Mouse (Mus musculus) forebrain, embryonic 11.5 days (tissue): ENCODE results near the gene Olfr243. TPM values are rescaled to one million over a fixed set of nuclear protein-coding genes. Genes with fewer than 3 reads are reported as not detected.
"Not testable (repeated sequence)": the region's sequence is repeated elsewhere in the genome, so short reads cannot be mapped to it uniquely, and the experiment has no call there.

Source experiments
- ATAC-seq: fragments of 200-750 bp; cut with Nextera tagmentation; replicated peaks from 2 replicates; pipeline ENCODE4 v1.8.0; 2017; ENCODE audit warnings: moderate TSS enrichment; ENCODE audit not compliant: low FRiP score
- DNase-seq: peaks from one replicate; pipeline ENCODE4 v3.0.0-alpha.2; 2017; ENCODE audit warnings: low spot score
- H3K27ac ChIP-seq: fragments of 300-500 bp; sonication (generic); 2 replicates; pipeline ENCODE4 v1.5.1; 2014; ENCODE audit warnings: low read depth, low read length
- H3K27me3 ChIP-seq: fragments of 300-500 bp; sonication (generic); 2 replicates; pipeline ENCODE4 v1.6.1; 2014; ENCODE audit warnings: mild to moderate bottlenecking, low read length, mixed read lengths; ENCODE audit not compliant: control insufficient read depth, insufficient read depth
- H3K36me3 ChIP-seq: fragments of 300-500 bp; sonication (generic); 2 replicates; pipeline ENCODE4 v1.6.1; 2014; ENCODE audit warnings: mild to moderate bottlenecking, low read length, moderate library complexity, mixed read lengths; ENCODE audit not compliant: control insufficient read depth, insufficient read depth
- H3K4me1 ChIP-seq: fragments of 300-500 bp; sonication (generic); replicated peaks from 2 replicates; pipeline ENCODE4 v1.6.1; 2014; ENCODE audit warnings: low read length, mixed read lengths; ENCODE audit not compliant: control insufficient read depth, insufficient read depth
- H3K4me2 ChIP-seq: fragments of 300-500 bp; sonication (generic); 2 replicates; pipeline ENCODE4 v1.6.1; 2014; ENCODE audit warnings: low read depth, mild to moderate bottlenecking, low read length, moderate library complexity, mixed read lengths; ENCODE audit not compliant: severe bottlenecking
- H3K4me3 ChIP-seq: fragments of 300-500 bp; sonication (generic); 2 replicates; pipeline ENCODE4 v1.5.1; 2014; ENCODE audit warnings: low read depth, low read length
- H3K9ac ChIP-seq: fragments of 300-500 bp; sonication (generic); 2 replicates; pipeline ENCODE4 v1.6.1; 2014; ENCODE audit warnings: low read length
- H3K9me3 ChIP-seq: fragments of 300-500 bp; sonication (generic); 2 replicates; pipeline ENCODE4 v1.6.1; 2016; ENCODE audit warnings: low read length, mixed read lengths; ENCODE audit not compliant: control insufficient read depth
- WGBS: fragments of 180-500 bp; shearing (Covaris S2); extraction: QIAGEN DNeasy Blood & Tissue Kit; methylation state at CpG from one replicate; pipeline ENCODE4 v1.1.7; 2014; 5-methylcytosine and 5-hydroxymethylcytosine counted together
- polyA plus RNA-seq: library from polyadenylated mRNA; unstranded; fragments of >200 nt; fragmentation: Nextera tagmentation; extraction: Ambion mirVana; gene quantifications from 2 replicates; pipeline ENCODE4 v1.2.1, GENCODE M21; 2014

The Olfr243 gene
- not detected in 2 replicates for polyA plus RNA-seq

GRCm38 (mm10) chr7:103714371-103714770 is at the start of gene Olfr243:
Gene Olfr243, plus strand, starts transcription at chr7:103714671.
- no peak for DNase-seq
- no peak within 1 kb of the TSS for H3K9ac ChIP-seq
- H3K36me3 ChIP-seq = no peaks in the 10 kb centered on the region
- no peak within 1 kb of the TSS for H3K4me3 ChIP-seq
- H3K27me3 ChIP-seq = no peaks in the 10 kb centered on the region
- H3K9me3 ChIP-seq = no peaks in the 10 kb centered on the region
- no peak for ATAC-seq
- no peak within 1 kb of the TSS for H3K4me2 ChIP-seq
- H3K27ac ChIP-seq = no peak within 1 kb of the TSS
- H3K4me1 ChIP-seq = no peaks in the 10 kb centered on the region

DNA sequence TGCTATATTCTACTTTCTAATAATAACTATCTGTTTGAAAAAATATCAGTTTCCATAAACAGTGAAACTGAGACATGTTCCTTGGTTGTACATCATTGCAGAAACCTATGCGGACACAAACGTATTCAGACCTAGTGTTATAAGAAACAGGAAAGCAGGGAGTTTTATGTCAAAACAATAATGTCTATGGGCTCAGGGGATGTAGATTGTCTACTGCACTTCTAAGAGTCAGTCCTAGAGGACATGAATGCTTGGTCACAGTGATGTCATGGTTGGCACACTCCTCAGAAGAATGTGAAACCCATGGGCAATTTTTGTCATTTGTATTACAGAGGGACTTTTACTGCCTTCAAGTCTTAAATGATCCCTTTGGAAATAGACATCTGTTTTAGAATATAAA is 43.4 kb upstream of the Olfr243 start, which contains the start of gene Olfr624:
Gene Olfr624 (minus strand): TSS at position 101 of the 400 bp plus-strand sequence.
- no peak for ATAC-seq
- WGBS = 90% methylated on average over 2 of the region's 2 CpGs
- H3K9ac ChIP-seq = no peak within 1 kb of the TSS
- H3K27me3 ChIP-seq = no peaks in the 10 kb centered on the region
- no peaks in the 10 kb centered on the region for H3K9me3 ChIP-seq
- no peaks in the 10 kb centered on the region for H3K36me3 ChIP-seq
- no peaks in the 10 kb centered on the region for H3K4me1 ChIP-seq
- no peak within 1 kb of the TSS for H3K4me2 ChIP-seq
- no peak within 1 kb of the TSS for H3K27ac ChIP-seq
- DNase-seq = no peak
- no peak within 1 kb of the TSS for H3K4me3 ChIP-seq

DNA sequence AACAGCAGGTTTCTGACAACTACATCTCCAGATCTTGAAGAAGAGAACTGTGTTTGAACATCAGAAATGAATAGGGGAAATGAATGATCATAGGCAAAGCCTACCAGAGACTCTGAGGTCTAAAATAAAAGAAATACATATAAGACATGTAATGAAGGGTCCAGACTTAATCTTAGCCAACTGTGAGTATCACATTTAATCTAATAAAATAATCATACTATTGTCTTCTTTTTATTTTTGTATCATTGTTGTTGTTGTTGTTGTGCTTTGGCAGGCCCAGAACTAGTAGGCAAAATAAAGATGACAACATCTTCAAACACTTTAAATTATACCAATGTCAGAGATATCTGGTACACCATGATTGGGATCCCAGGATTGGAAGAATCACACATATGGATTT is 32.1 kb upstream of the Olfr243 start, which contains the start of gene Olfr625-ps1:
Gene Olfr625-ps1 (plus strand): TSS at position 301 of the 400 bp plus-strand sequence.
- Histone ChIP-seq H3K27ac (no peak within 1 kb of the TSS), H3K27me3 (no peaks in the 10 kb centered on the region), H3K9me3 (no peaks in the 10 kb centered on the region), H3K36me3 (no peaks in the 10 kb centered on the region), H3K4me1 (no peaks in the 10 kb centered on the region), H3K4me2 (no peak within 1 kb of the TSS), H3K4me3 (no peak within 1 kb of the TSS), H3K9ac (no peak within 1 kb of the TSS)
- DNase-seq (no peak), ATAC-seq (no peak)

- DNase-seq = no peak
- Histone ChIP-seq H3K27ac (no peak overlapping the region), H3K9me3 (no peaks in the 10 kb centered on the region), H3K9ac (no peak overlapping the region), H3K4me3 (no peak overlapping the region), H3K4me1 (no peaks in the 10 kb centered on the region), H3K27me3 (no peaks in the 10 kb centered on the region), H3K36me3 (no peaks in the 10 kb centered on the region), H3K4me2 (no peak overlapping the region)
- ATAC-seq = no peak
- WGBS = 96% methylated on average over 4 of the region's 4 CpGs
Measured at GRCm38 (mm10) chr7:103699469-103699868, 15.0 kb upstream of the Olfr243 start.

DNA sequence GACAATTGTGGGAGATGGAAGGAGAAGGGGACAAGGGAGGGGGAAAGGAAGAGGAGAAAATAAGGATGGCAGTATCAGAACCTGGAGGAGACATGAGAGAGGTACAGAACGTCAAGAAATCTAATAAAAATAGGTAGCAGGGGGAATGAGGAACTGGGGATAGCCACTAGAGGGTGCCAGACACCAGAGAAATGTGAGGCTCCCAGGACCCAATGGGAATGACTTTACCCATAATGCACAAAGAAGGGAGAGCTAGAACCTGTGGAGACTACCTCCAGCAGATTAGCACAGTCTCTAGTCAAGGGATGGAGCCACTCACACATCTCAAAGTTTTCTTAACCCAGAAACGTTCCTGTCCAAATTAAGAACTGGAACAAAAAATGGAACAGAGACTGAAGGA is 2.4 kb upstream of the Olfr243 start:
- no peaks in the 10 kb centered on the region for H3K4me1 ChIP-seq
- no peak overlapping the region for H3K9ac ChIP-seq
- 43% methylated on average over 2 of the region's 2 CpGs for WGBS
- H3K36me3 ChIP-seq = no peaks in the 10 kb centered on the region
- H3K4me2 ChIP-seq = no peak overlapping the region
- no peak overlapping the region for H3K27ac ChIP-seq
- no peak overlapping the region for H3K4me3 ChIP-seq
- H3K27me3 ChIP-seq = no peaks in the 10 kb centered on the region
- ATAC-seq (no peak), DNase-seq (no peak)
- no peaks in the 10 kb centered on the region for H3K9me3 ChIP-seq

DNA sequence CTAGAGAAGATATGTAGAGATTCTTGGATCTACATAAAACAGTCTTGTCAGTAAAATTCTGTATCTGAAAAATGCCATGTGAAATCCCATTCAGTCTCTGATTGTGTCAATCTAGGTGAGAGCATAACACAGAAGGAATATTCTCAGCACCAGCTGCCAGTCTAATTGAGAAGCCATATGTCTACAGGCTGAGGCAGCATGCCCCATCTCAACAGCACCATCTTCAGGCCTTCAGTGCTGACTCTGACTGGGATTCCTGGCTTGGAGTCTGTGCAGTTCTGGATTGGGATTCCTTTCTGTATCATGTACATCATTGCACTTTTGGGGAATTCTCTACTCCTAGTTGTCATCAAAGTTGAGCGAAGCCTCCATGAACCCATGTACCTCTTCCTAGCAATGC is 1.9 kb downstream of the Olfr243 start:
- WGBS = 95% methylated on average over 1 of the region's 1 CpGs
- DNase-seq, H3K4me1 ChIP-seq, H3K4me2 ChIP-seq, ATAC-seq, H3K9ac ChIP-seq, H3K27ac ChIP-seq, H3K36me3 ChIP-seq, H3K9me3 ChIP-seq, H3K4me3 ChIP-seq, H3K27me3 ChIP-seq: not testable (repeated sequence)

GRCm38 (mm10) chr7:103730074-103730473 is 15.6 kb downstream of the Olfr243 start, which contains the start of gene Olfr628:
Gene Olfr628, plus strand, starts transcription at chr7:103730374.
- WGBS = 90% methylated on average over 1 of the region's 1 CpGs

DNA sequence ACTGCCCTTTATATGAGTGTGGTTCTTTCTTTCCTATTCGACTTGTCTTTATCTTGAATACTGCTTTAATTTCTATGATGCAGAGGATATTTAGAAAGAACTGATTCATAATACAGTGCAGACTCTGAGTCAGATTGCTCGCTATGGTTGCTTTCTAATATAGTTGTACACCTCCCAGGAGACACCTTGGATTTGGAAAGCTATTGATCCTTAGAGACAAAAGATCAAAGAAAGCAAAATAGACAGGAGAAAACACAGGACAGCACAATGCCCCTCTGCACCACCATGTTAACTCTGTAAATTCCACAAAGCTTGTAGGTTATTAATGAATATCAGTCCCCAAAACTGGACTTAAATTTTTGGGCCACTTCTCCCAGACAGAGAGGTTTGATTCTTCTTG is 30.4 kb downstream of the Olfr243 start, which contains the start of gene Olfr629:
Gene Olfr629 (minus strand): TSS at position 101 of the 400 bp plus-strand sequence.
- no peaks in the 10 kb centered on the region for H3K27me3 ChIP-seq
- H3K9ac ChIP-seq = no peak within 1 kb of the TSS
- DNase-seq (no peak), ATAC-seq (no peak)
- no peak within 1 kb of the TSS for H3K4me3 ChIP-seq
- H3K27ac ChIP-seq = no peak within 1 kb of the TSS
- H3K9me3 ChIP-seq = no peaks in the 10 kb centered on the region
- no peaks in the 10 kb centered on the region for H3K4me1 ChIP-seq
- WGBS = 82% methylated on average over 2 of the region's 2 CpGs
- H3K4me2 ChIP-seq = no peak within 1 kb of the TSS
- H3K36me3 ChIP-seq = no peaks in the 10 kb centered on the region

More at GRCm38 (mm10) chr7:103730074-103730473, 15.6 kb downstream of the Olfr243 start, which contains the start of gene Olfr628:
- Histone ChIP-seq H3K9ac (no peak within 1 kb of the TSS), H3K36me3 (no peaks in the 10 kb centered on the region), H3K9me3 (no peaks in the 10 kb centered on the region), H3K4me3 (no peak within 1 kb of the TSS), H3K4me1 (no peaks in the 10 kb centered on the region), H3K27ac (no peak within 1 kb of the TSS), H3K27me3 (no peaks in the 10 kb centered on the region), H3K4me2 (no peak within 1 kb of the TSS)
- DNase-seq (no peak), ATAC-seq (no peak)

DNA sequence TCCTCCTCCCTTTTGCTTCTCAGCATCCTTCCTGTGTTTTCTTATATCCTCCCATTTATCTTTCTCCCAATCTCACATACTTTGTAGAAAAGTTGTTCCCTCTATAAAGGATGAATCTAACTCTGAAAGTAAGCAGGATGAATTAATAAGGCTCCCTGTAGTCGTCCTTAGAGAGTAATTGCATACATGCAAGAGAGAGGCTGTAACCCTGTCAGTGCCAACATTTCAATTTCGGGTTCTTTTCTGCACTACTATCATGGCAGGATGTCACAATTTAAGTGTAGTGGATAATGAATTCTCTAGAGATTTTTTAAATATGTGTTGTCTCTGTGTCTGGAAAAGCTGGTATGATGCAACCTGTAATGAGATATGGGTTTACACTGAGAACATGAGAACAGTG is 42.8 kb downstream of the Olfr243 start, which contains the start of gene Olfr630:
Gene Olfr630 (minus strand): TSS at position 101 of the 400 bp plus-strand sequence.
- Histone ChIP-seq H3K4me3 (no peak within 1 kb of the TSS), H3K36me3 (no peaks in the 10 kb centered on the region), H3K27me3 (no peaks in the 10 kb centered on the region), H3K27ac (no peak within 1 kb of the TSS), H3K9ac (no peak within 1 kb of the TSS), H3K4me2 (no peak within 1 kb of the TSS), H3K9me3 (no peaks in the 10 kb centered on the region), H3K4me1 (no peaks in the 10 kb centered on the region)
- DNase-seq (no peak), ATAC-seq (no peak)
- WGBS = 58% methylated on average over 2 of the region's 2 CpGs
